Mouse (Mus musculus) cerebellum, adult 2 months (tissue): ENCODE results near the gene Fn1. TPM values are rescaled to one million over a fixed set of nuclear protein-coding genes. Genes with fewer than 3 reads are reported as not detected.
A peak's percentile ranks its signal among the peaks of the same experiment; 100 is the strongest.

Source experiments
- DNase-seq, 2 experiments: peaks; one replicate each; pipeline ENCODE4 v3.0.0; 2021
- H3K27ac ChIP-seq: fragments of 200-500 bp; 2 replicates; pipeline ENCODE4 v1.5.1; 2012; ENCODE audit warnings: low read length, control low read depth, inconsistent platforms; ENCODE audit not compliant: insufficient read depth
- H3K27me3 ChIP-seq: fragments of 200-500 bp; 2 replicates; pipeline ENCODE4 v1.6.1; 2012; ENCODE audit warnings: inconsistent platforms, mild to moderate bottlenecking, low read length, moderate library complexity; ENCODE audit not compliant: control insufficient read depth, insufficient read depth
- H3K4me1 ChIP-seq: fragments of 200-500 bp; 2 replicates; pipeline ENCODE4 v1.6.1; 2011; ENCODE audit warnings: low read length; ENCODE audit not compliant: control insufficient read depth, insufficient read depth
- H3K4me3 ChIP-seq: fragments of 200-500 bp; replicated peaks from 2 replicates; pipeline ENCODE3; 2011; ENCODE audit warnings: mild to moderate bottlenecking, low read depth, low read length, control low read depth; ENCODE audit not compliant: insufficient read depth
- CTCF ChIP-seq: fragments of 200-500 bp; IDR thresholded peaks from 2 replicates; pipeline ENCODE4 v1.5.1; 2011; ENCODE audit warnings: low read depth, mild to moderate bottlenecking, control low read depth, low read length, moderate library complexity, borderline replicate concordance; ENCODE audit not compliant: insufficient read depth
- POLR2A ChIP-seq: fragments of 200-500 bp; IDR thresholded peaks from 2 replicates; pipeline ENCODE4 v1.6.1; 2011; ENCODE audit warnings: low read length, control low read depth, borderline replicate concordance; ENCODE audit not compliant: insufficient read depth
- WGBS: fragments of 180-500 bp; shearing (Covaris S2); methylation state at CpG from one replicate; pipeline ENCODE4 v1.1.7; 2018; 5-methylcytosine and 5-hydroxymethylcytosine counted together
- polyA plus RNA-seq: library from polyadenylated mRNA; depleted of rRNA; stranded (reverse); fragments of >200 nt; gene quantifications from 2 replicates; pipeline ENCODE4 v1.2.3, GENCODE M21; 2012; rRNA removed

Fn1 gene
- polyA plus RNA-seq, 1 experiment, result 25.5 TPM

GRCm38 (mm10) chr1:71567884-71568605, 85.0 kb downstream of the Fn1 start:
- no peak for DNase-seq
- Histone ChIP-seq H3K4me1 (no peaks in the 10 kb centered on the region), H3K4me3 (no peak overlapping the region), H3K27me3 (no peaks in the 10 kb centered on the region), H3K27ac (no peak overlapping the region)
- 34% methylated on average over 16 of the region's 16 CpGs for WGBS
- TF ChIP-seq POLR2A (no peak), CTCF (no peak)

DNA sequence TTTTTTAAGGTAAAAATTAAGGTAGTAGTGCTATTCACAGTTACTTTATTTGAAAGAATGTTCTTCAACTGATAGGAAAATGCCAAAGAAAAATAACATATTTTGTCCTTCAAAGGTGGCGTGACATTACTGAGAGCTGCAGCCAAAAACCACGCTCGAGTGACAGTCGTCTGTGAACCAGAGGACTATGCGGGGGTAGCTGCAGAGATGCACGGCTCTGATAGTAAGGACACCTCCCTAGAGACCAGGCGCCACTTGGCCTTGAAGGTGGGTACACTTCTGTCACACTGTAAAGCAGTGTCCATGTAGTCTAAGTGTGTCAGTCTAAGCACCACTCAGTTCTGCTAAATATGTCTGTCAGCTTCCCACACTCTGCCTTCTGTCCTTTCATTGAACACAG, 88.7 kb downstream of the Fn1 start:
- H3K4me3 ChIP-seq, result no peak overlapping the region
- WGBS, result 85% methylated on average over 7 of the region's 7 CpGs

GRCm38 (mm10) chr1:71560626-71561025, 92.4 kb downstream of the Fn1 start:
- no peak overlapping the region for H3K4me3 ChIP-seq
- 96% methylated on average over 4 of the region's 4 CpGs for WGBS
- TF ChIP-seq POLR2A, result no peak
- no peak overlapping the region for H3K27ac ChIP-seq
- no peak for DNase-seq
- H3K27me3 ChIP-seq, result no peaks in the 10 kb centered on the region
- no peaks in the 10 kb centered on the region for H3K4me1 ChIP-seq

More for the DNA sequence above, 88.7 kb downstream of the Fn1 start:
- TF ChIP-seq CTCF, result no peak
- no peak for TF ChIP-seq POLR2A
- DNase-seq, result no peak
- no peaks in the 10 kb centered on the region for H3K27me3 ChIP-seq
- H3K27ac ChIP-seq, result no peak overlapping the region
- H3K4me1 ChIP-seq, result no peaks in the 10 kb centered on the region

GRCm38 (mm10) chr1:71556688-71557612, 96.0 kb downstream of the Fn1 start, which contains the start of gene Atic:
Gene Atic (plus strand): TSS chr1:71557150.
- H3K27me3 ChIP-seq, result no peaks in the 10 kb centered on the region
- no peaks in the 10 kb centered on the region for H3K4me1 ChIP-seq
- no peak within 1 kb of the TSS for H3K27ac ChIP-seq
- H3K4me3 ChIP-seq, result peak within 1 kb of the TSS; percentile 74
- peak; percentile 84 for DNase-seq
- under 1% methylated on average over 55 of the region's 55 CpGs for WGBS
- TF ChIP-seq CTCF, result no peak
- TF ChIP-seq POLR2A, result 0 out of 2 replicates have a peak, but pooled peaks have one; percentile 28

- Histone ChIP-seq H3K4me1 (no peaks in the 10 kb centered on the region), H3K27me3 (no peaks in the 10 kb centered on the region; the same call in 1 of the 2 replicates), H3K27ac (no peak overlapping the region), H3K4me3 (no peak overlapping the region)
- no peak for TF ChIP-seq CTCF
- no peak for TF ChIP-seq POLR2A
- 61% methylated on average over 10 of the region's 10 CpGs for WGBS
- DNase-seq, result no peak
These were observed 102.3 kb downstream of the Fn1 start for GRCm38 (mm10) chr1:71550626-71551195.

- H3K4me1 ChIP-seq, result no peaks in the 10 kb centered on the region
- no peaks in the 10 kb centered on the region; the same call in 1 of the 2 replicates for H3K27me3 ChIP-seq
- no peak overlapping the region for H3K27ac ChIP-seq
- peak; percentile 14 to 33 for DNase-seq
- 8% methylated on average over 3 of the region's 3 CpGs for WGBS
- TF ChIP-seq CTCF, result no peak
- no peak for TF ChIP-seq POLR2A
- no peak overlapping the region for H3K4me3 ChIP-seq
These were observed 112.6 kb downstream of the Fn1 start for GRCm38 (mm10) chr1:71540437-71540836.

- no peaks in the 10 kb centered on the region; the same call in 1 of the 2 replicates for H3K27me3 ChIP-seq
- no peak overlapping the region for H3K4me3 ChIP-seq
- peak in 1 of 2 experiments; percentile 2 for DNase-seq
- H3K27ac ChIP-seq, result no peak overlapping the region
- 64% methylated on average over 4 of the region's 4 CpGs for WGBS
- TF ChIP-seq POLR2A (no peak), CTCF (no peak)
- H3K4me1 ChIP-seq, result no peaks in the 10 kb centered on the region
These were observed 113.4 kb downstream of the Fn1 start for GRCm38 (mm10) chr1:71539641-71540040.

Other genes starting within 250 kb of the Fn1 start
- 0.02 and 0.06 TPM in 2 replicates for gene Abca12, start 238.3 kb downstream of the Fn1 start, polyA plus RNA-seq
- gene Atic, start 96.0 kb downstream of the Fn1 start, polyA plus RNA-seq, result 21.3 and 23.0 TPM in 2 replicates